Mouse (Mus musculus): ENCODE results near the gene Man1c1. TPM values are rescaled to one million over a fixed set of nuclear protein-coding genes. Genes with fewer than 3 reads are reported as not detected.

Gene Man1c1
- total and polyA plus RNA-seq, 2 experiments from 2014 or later = 3.8 to 14.8 TPM

GRCm38 (mm10) chr4:134534124-134534886 is 169.8 kb downstream of the Man1c1 start:
- Histone ChIP-seq H3K27ac (ENCODE audit: low read depth) (peak overlapping the region; percentile 98), H3K4me1 (ENCODE audit: control insufficient read depth, insufficient read depth) (peaks cover 25% of the 10 kb centered on the region), H3K27me3 (ENCODE audit: control insufficient read depth, insufficient read depth, low read length) (no peaks in the 10 kb centered on the region), H3K9ac (replicated peaks; ENCODE audit: low read depth, low read length) (peak overlapping the region; percentile 91), H3K9me3 (replicated peaks; ENCODE audit: control insufficient read depth, low read length) (no peaks in the 10 kb centered on the region), H3K4me3 (ENCODE audit: low read depth, low read length) (peak overlapping the region; percentile 94), H3K4me2 (ENCODE audit: low read depth, low read length) (peak overlapping the region; percentile 93), H3K36me3 (replicated peaks; ENCODE audit: control insufficient read depth, insufficient read depth, low read length) (peaks cover 29% of the 10 kb centered on the region)
- DNase-seq (ENCODE audit: low spot score) = peak; percentile 58
- ATAC-seq (ENCODE audit: insufficient read depth, low read depth) = peak; percentile 12
- under 1% methylated on average over 48 of the region's 57 CpGs for WGBS
- TF ChIP-seq CTCF (IDR thresholded peaks at IDR 0.05; ENCODE audit: low read depth) = no peak
- TF ChIP-seq EP300 (IDR thresholded peaks at IDR 0.05; ENCODE audit: low read depth) = no peak

- ATAC-seq (ENCODE audit: insufficient read depth, low read depth) (no peak), DNase-seq (ENCODE audit: low spot score) (no peak)
- Histone ChIP-seq H3K27me3 (ENCODE audit: control insufficient read depth, insufficient read depth, low read length) (no peaks in the 10 kb centered on the region), H3K4me1 (ENCODE audit: control insufficient read depth, insufficient read depth) (peaks cover 25% of the 10 kb centered on the region), H3K9me3 (replicated peaks; ENCODE audit: control insufficient read depth, low read length) (no peaks in the 10 kb centered on the region), H3K36me3 (replicated peaks; ENCODE audit: control insufficient read depth, insufficient read depth, low read length) (peaks cover 29% of the 10 kb centered on the region), H3K4me3 (ENCODE audit: low read depth, low read length) (peak overlapping the region; percentile 94; the same call in 1 of the 2 replicates), H3K27ac (ENCODE audit: low read depth) (0 out of 2 replicates have a peak overlapping the region, but pooled peaks have one; percentile 98), H3K4me2 (ENCODE audit: low read depth, low read length) (peak overlapping the region; percentile 93), H3K9ac (replicated peaks; ENCODE audit: low read depth, low read length) (peak overlapping the region; percentile 91; the same call in 1 of the 2 replicates)
- no peak for TF ChIP-seq EP300 (IDR thresholded peaks at IDR 0.05; ENCODE audit: low read depth)
- WGBS = 78% methylated on average over 4 of the region's 4 CpGs
These were observed 170.7 kb downstream of the Man1c1 start for GRCm38 (mm10) chr4:134533421-134533820.

- H3K36me3 ChIP-seq (replicated peaks; ENCODE audit: control insufficient read depth, insufficient read depth, low read length) = peaks cover 32% of the 10 kb centered on the region
- no peak overlapping the region for H3K4me2 ChIP-seq (ENCODE audit: low read depth, low read length)
- H3K4me1 ChIP-seq (ENCODE audit: control insufficient read depth, insufficient read depth) = peaks cover 25% of the 10 kb centered on the region
- H3K27me3 ChIP-seq (ENCODE audit: control insufficient read depth, insufficient read depth, low read length) = no peaks in the 10 kb centered on the region
- ATAC-seq (ENCODE audit: insufficient read depth, low read depth) (no peak), DNase-seq (ENCODE audit: low spot score) (no peak)
- TF ChIP-seq CTCF (IDR thresholded peaks at IDR 0.05; ENCODE audit: low read depth) = no peak
- H3K9ac ChIP-seq (replicated peaks; ENCODE audit: low read depth, low read length) = no peak overlapping the region
- H3K9me3 ChIP-seq (replicated peaks; ENCODE audit: control insufficient read depth, low read length) = no peaks in the 10 kb centered on the region
- 49% methylated on average over 4 of the region's 4 CpGs for WGBS
- H3K27ac ChIP-seq (ENCODE audit: low read depth) = no peak overlapping the region
- no peak overlapping the region for H3K4me3 ChIP-seq (ENCODE audit: low read depth, low read length)
These were observed 171.2 kb downstream of the Man1c1 start for GRCm38 (mm10) chr4:134532928-134533327.

GRCm38 (mm10) chr4:134526220-134526619 is 177.9 kb downstream of the Man1c1 start:
- ATAC-seq (ENCODE audit: insufficient read depth, low read depth) = no peak
- peaks cover 77% of the 10 kb centered on the region for H3K36me3 ChIP-seq (replicated peaks; ENCODE audit: control insufficient read depth, insufficient read depth, low read length)

GRCm38 (mm10) chr4:134525806-134526205 is 178.3 kb downstream of the Man1c1 start:
- Histone ChIP-seq H3K4me2 (ENCODE audit: low read depth, low read length) (no peak overlapping the region), H3K9me3 (replicated peaks; ENCODE audit: control insufficient read depth, low read length) (no peaks in the 10 kb centered on the region), H3K36me3 (replicated peaks; ENCODE audit: control insufficient read depth, insufficient read depth, low read length) (peaks cover 76% of the 10 kb centered on the region), H3K9ac (replicated peaks; ENCODE audit: low read depth, low read length) (no peak overlapping the region), H3K27me3 (ENCODE audit: control insufficient read depth, insufficient read depth, low read length) (no peaks in the 10 kb centered on the region), H3K4me3 (ENCODE audit: low read depth, low read length) (no peak overlapping the region), H3K27ac (ENCODE audit: low read depth) (no peak overlapping the region), H3K4me1 (ENCODE audit: control insufficient read depth, insufficient read depth) (no peaks in the 10 kb centered on the region)
- ATAC-seq (ENCODE audit: insufficient read depth, low read depth) = no peak
- no peak for TF ChIP-seq EP300 (IDR thresholded peaks at IDR 0.05; ENCODE audit: low read depth)
- WGBS = 75% methylated on average over 5 of the region's 5 CpGs
- no peak for DNase-seq (ENCODE audit: low spot score)

More at GRCm38 (mm10) chr4:134526220-134526619, 177.9 kb downstream of the Man1c1 start:
- 78% methylated on average over 5 of the region's 5 CpGs for WGBS
- no peak for TF ChIP-seq EP300 (IDR thresholded peaks at IDR 0.05; ENCODE audit: low read depth)
- no peak for TF ChIP-seq CTCF (IDR thresholded peaks at IDR 0.05; ENCODE audit: low read depth)
- no peak for DNase-seq (ENCODE audit: low spot score)
- H3K4me2 ChIP-seq (ENCODE audit: low read depth, low read length) = no peak overlapping the region
- no peaks in the 10 kb centered on the region for H3K4me1 ChIP-seq (ENCODE audit: control insufficient read depth, insufficient read depth)
- H3K4me3 ChIP-seq (ENCODE audit: low read depth, low read length) = no peak overlapping the region
- no peak overlapping the region for H3K9ac ChIP-seq (replicated peaks; ENCODE audit: low read depth, low read length)
- H3K27me3 ChIP-seq (ENCODE audit: control insufficient read depth, insufficient read depth, low read length) = no peaks in the 10 kb centered on the region
- H3K9me3 ChIP-seq (replicated peaks; ENCODE audit: control insufficient read depth, low read length) = no peaks in the 10 kb centered on the region
- H3K27ac ChIP-seq (ENCODE audit: low read depth) = no peak overlapping the region

GRCm38 (mm10) chr4:134523447-134523846 is 180.6 kb downstream of the Man1c1 start:
- no peak overlapping the region for H3K4me3 ChIP-seq (ENCODE audit: low read depth, low read length)
- DNase-seq (ENCODE audit: low spot score) (no peak), ATAC-seq (ENCODE audit: insufficient read depth, low read depth) (no peak)
- H3K9ac ChIP-seq (replicated peaks; ENCODE audit: low read depth, low read length) = no peak overlapping the region
- no peak for TF ChIP-seq CTCF (IDR thresholded peaks at IDR 0.05; ENCODE audit: low read depth)
- TF ChIP-seq EP300 (IDR thresholded peaks at IDR 0.05; ENCODE audit: low read depth) = no peak
- no peak overlapping the region for H3K4me2 ChIP-seq (ENCODE audit: low read depth, low read length)
- H3K27ac ChIP-seq (ENCODE audit: low read depth) = no peak overlapping the region
- H3K4me1 ChIP-seq (ENCODE audit: control insufficient read depth, insufficient read depth) = no peaks in the 10 kb centered on the region; the same call in 1 of the 2 replicates
- peaks cover 58% of the 10 kb centered on the region for H3K36me3 ChIP-seq (replicated peaks; ENCODE audit: control insufficient read depth, insufficient read depth, low read length)
- H3K27me3 ChIP-seq (ENCODE audit: control insufficient read depth, insufficient read depth, low read length) = no peaks in the 10 kb centered on the region
- WGBS = 76% methylated on average over 4 of the region's 4 CpGs
- H3K9me3 ChIP-seq (replicated peaks; ENCODE audit: control insufficient read depth, low read length) = no peaks in the 10 kb centered on the region
